In the genomic region with DNA sequence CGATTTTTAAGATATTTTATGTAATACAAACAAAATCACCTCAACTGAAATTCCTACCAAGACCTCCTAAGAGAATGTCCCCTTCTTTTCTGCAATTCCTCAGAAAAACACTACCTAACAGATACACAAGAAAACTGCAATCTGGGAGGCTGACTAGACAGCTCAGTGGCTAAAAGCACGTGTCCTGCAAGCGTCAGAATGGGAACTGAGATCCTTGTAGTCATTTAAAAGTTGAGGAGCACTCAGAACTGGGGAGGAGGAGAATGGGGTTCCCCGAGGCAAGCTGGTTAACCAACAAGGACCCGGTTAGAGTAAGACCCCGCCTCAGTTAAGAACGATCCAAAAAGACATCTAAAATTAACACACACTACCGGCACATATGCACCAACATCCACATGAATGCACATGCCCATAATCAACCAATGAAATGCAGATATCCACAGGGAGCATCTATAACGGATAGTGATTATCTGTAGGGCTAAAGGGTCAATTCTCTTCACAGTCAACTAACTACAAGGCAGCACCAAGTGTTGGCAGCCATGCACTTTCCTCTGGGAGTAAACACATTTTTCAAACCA, we compare ENCODE assay signal across 8 mouse cellular contexts. TPM values are rescaled to one million over a fixed set of nuclear protein-coding genes. Genes with fewer than 3 reads are reported as not detected.
DNase-seq lines count a peak whose midpoint lies in the region; ATAC-seq and TF ChIP-seq lines count a peak whose summit lies in the region.

No protein-coding gene starts in this region.

- peaks cover 4% of the 10 kb centered on the region; the same call in 1 of the 2 replicates for H3K4me1 ChIP-seq in brown adipose tissue, adult 24 weeks (ENCODE audit: control insufficient read depth, insufficient read depth, insufficient read length, low read length)
- H3K4me1 ChIP-seq in hindbrain, embryonic 16.5 days (ENCODE audit: control insufficient read depth, insufficient read depth, low read depth, low read length): peaks cover 15% of the 10 kb centered on the region

- H3K9me3 ChIP-seq in hindbrain, embryonic 16.5 days (ENCODE audit: control insufficient read depth, low read length): peaks cover 20% of the 10 kb centered on the region

- WGBS in hindbrain, embryonic 16.5 days: 22% methylated on average over 9 of the region's 9 CpGs

- H3K27me3 ChIP-seq in hindbrain, embryonic 16.5 days (replicated peaks; ENCODE audit: control insufficient read depth, insufficient read depth, low read length): no peaks in the 10 kb centered on the region
- H3K27me3 ChIP-seq in myocyte (ENCODE audit: control insufficient read depth, insufficient read depth, insufficient read length): no peaks in the 10 kb centered on the region

- peak overlapping the region; percentile 91 for H3K9ac ChIP-seq in hindbrain, embryonic 16.5 days (ENCODE audit: low read depth, low read length)

- no peak for TF ChIP-seq POLR2A in myocyte (IDR thresholded peaks at IDR 0.05; ENCODE audit: insufficient read length, low read depth)

- H3K27ac ChIP-seq in layer of hippocampus, adult 2 months: peak overlapping the region; percentile 80
- no peak overlapping the region for H3K27ac ChIP-seq in brown adipose tissue, adult 24 weeks (replicated peaks; ENCODE audit: low read depth, low read length)
- peak overlapping the region; percentile 84 for H3K27ac ChIP-seq in hindbrain, embryonic 16.5 days (ENCODE audit: low read depth, low read length)

- H3K4me2 ChIP-seq in hindbrain, embryonic 16.5 days (ENCODE audit: low read length): peak overlapping the region; percentile 94
- peak overlapping the region; percentile 90 for H3K4me2 ChIP-seq in myocyte (ENCODE audit: low read depth)

- peaks cover 16% of the 10 kb centered on the region for H3K36me3 ChIP-seq in hindbrain, embryonic 16.5 days (ENCODE audit: control insufficient read depth, insufficient read depth, low read length)
- H3K36me3 ChIP-seq in myocyte (ENCODE audit: control insufficient read depth, insufficient read depth): peaks cover 12% of the 10 kb centered on the region

- no peak for ATAC-seq in hindbrain, embryonic 16.5 days
- no peak for ATAC-seq in megakaryocyte progenitor cell, adult 5-6 weeks (replicated peaks; ENCODE audit: poor library complexity)

- DNase-seq in layer of hippocampus, adult 2 months (ENCODE audit: low spot score in 2 of 2): no peak
- no peak for DNase-seq in layer of hippocampus, postnatal 36 days
- DNase-seq in right cerebral cortex, postnatal 10 days (ENCODE audit: low spot score in 2 of 2): no peak
- no peak for DNase-seq in spleen, postnatal 36 days (ENCODE audit: low spot score in 2 of 2)

- TF ChIP-seq CTCF in layer of hippocampus, adult 2 months (conservative IDR thresholded peaks at IDR 0.05): no peak

- peak overlapping the region; percentile 88 for H3K4me3 ChIP-seq in layer of hippocampus, adult 2 months
- peak overlapping the region; percentile 80 for H3K4me3 ChIP-seq in brown adipose tissue, adult 24 weeks (ENCODE audit: insufficient read depth, low read depth, low read length)
- H3K4me3 ChIP-seq in hindbrain, embryonic 16.5 days (ENCODE audit: low read length): peak overlapping the region; percentile 100
- H3K4me3 ChIP-seq in myocyte: peak overlapping the region; percentile 60

- H3K79me2 ChIP-seq in myocyte (ENCODE audit: control insufficient read depth, insufficient read depth): peaks cover 39% of the 10 kb centered on the region

- peak overlapping the region; percentile 63 for H3ac ChIP-seq in myocyte (ENCODE audit: control insufficient read depth, insufficient read length)

TF ChIP-seq in myocyte, 11 proteins besides CTCF, POLR2A, EP300 and RAD21:
- TF ChIP-seq MYOD1 (IDR thresholded peaks at IDR 0.05; ENCODE audit: control insufficient read depth in 1 of 3, insufficient read length in 2 of 3, low read depth in 2 of 3): no peak
- TF ChIP-seq SRF (IDR thresholded peaks at IDR 0.05; ENCODE audit: control insufficient read depth, insufficient read length, low read depth): no peak
- TF ChIP-seq CEBPB (IDR thresholded peaks at IDR 0.05; ENCODE audit: insufficient read depth, poor library complexity, severe bottlenecking): no peak
- TF ChIP-seq MYOG (IDR thresholded peaks at IDR 0.05; ENCODE audit: control insufficient read depth in 1 of 3, insufficient read depth in 1 of 3, insufficient read length in 2 of 3, low read depth in 2 of 3): no peak
- TF ChIP-seq REST (IDR thresholded peaks at IDR 0.05; ENCODE audit: insufficient read depth, insufficient read length): no peak
- no peak for TF ChIP-seq TCF3 (IDR thresholded peaks at IDR 0.05; ENCODE audit: insufficient read length, low read depth)
- TF ChIP-seq MAX (IDR thresholded peaks at IDR 0.05; ENCODE audit: low read depth): no peak
- no peak for TF ChIP-seq USF1 (IDR thresholded peaks at IDR 0.05; ENCODE audit: low read depth)
TF ChIP-seq in myocyte: peak in this region for 0.

RNA-seq across cellular contexts. Expression of a gene that starts 1.0 kb away (rescaled TPM):
- 10 to 100 TPM; 24.7 to 27.9 TPM for total RNA-seq in layer of hippocampus, adult 2 months (2021)
- 10 to 100 TPM; 27.4 to 31.1 TPM for total RNA-seq in layer of hippocampus, postnatal 36 days (2021)
- 13.6 and 18.1 TPM in 2 replicates for polyA plus RNA-seq in brown adipose tissue, adult 24 weeks (2012; ENCODE audit: insufficient read depth, insufficient read length, missing spikeins)
- 18.9 and 20.5 TPM in 2 replicates for polyA plus RNA-seq in hindbrain, embryonic 16.5 days (2015; fragmentation: Nextera tagmentation; extraction: Ambion mirVana)
- polyA plus RNA-seq in myocyte (2012; fragmentation: generic; extraction: Trizol): 11.5 TPM
- 52.6 and 52.7 TPM in 2 replicates for total RNA-seq in megakaryocyte progenitor cell, adult 5-6 weeks (2015)
- 80.9 and 127 TPM in 2 replicates for total RNA-seq in megakaryocyte progenitor cell, adult 5-6 weeks (2017)

RNA-seq across cellular contexts. Expression of a gene that starts 58.6 kb away (rescaled TPM):
- total RNA-seq in layer of hippocampus, adult 2 months (2021): 10 to 100 TPM; 27.5 to 31.3 TPM
- total RNA-seq in layer of hippocampus, postnatal 36 days (2021): 10 to 100 TPM; 26.7 to 29.7 TPM
- 28.6 and 41.0 TPM in 2 replicates for polyA plus RNA-seq in brown adipose tissue, adult 24 weeks (2012; ENCODE audit: insufficient read depth, insufficient read length, missing spikeins)
- polyA plus RNA-seq in hindbrain, embryonic 16.5 days (2015; fragmentation: Nextera tagmentation; extraction: Ambion mirVana): 47.7 and 51.0 TPM in 2 replicates
- polyA plus RNA-seq in myocyte (2012; fragmentation: generic; extraction: Trizol): 45.8 TPM
- 102 and 103 TPM in 2 replicates for total RNA-seq in megakaryocyte progenitor cell, adult 5-6 weeks (2015)
- 89.6 and 95.8 TPM in 2 replicates for total RNA-seq in megakaryocyte progenitor cell, adult 5-6 weeks (2017)

RNA-seq across cellular contexts. Expression of a gene that starts 58.9 kb away (rescaled TPM):
- 10 to 100 TPM; 17.6 to 21.3 TPM for total RNA-seq in layer of hippocampus, adult 2 months (2021)
- 10 to 100 TPM; 19.7 to 20.5 TPM for total RNA-seq in layer of hippocampus, postnatal 36 days (2021)
- 15.8 and 24.4 TPM in 2 replicates for polyA plus RNA-seq in brown adipose tissue, adult 24 weeks (2012; ENCODE audit: insufficient read depth, insufficient read length, missing spikeins)
- polyA plus RNA-seq in hindbrain, embryonic 16.5 days (2015; fragmentation: Nextera tagmentation; extraction: Ambion mirVana): 49.6 and 50.7 TPM in 2 replicates
- 30.0 TPM for polyA plus RNA-seq in myocyte (2012; fragmentation: generic; extraction: Trizol)
- 17.8 and 27.1 TPM in 2 replicates for total RNA-seq in megakaryocyte progenitor cell, adult 5-6 weeks (2015)
- total RNA-seq in megakaryocyte progenitor cell, adult 5-6 weeks (2017): 48.9 and 58.7 TPM in 2 replicates
